Mouse (Mus musculus) neural tube, embryonic 12.5 days (tissue): ENCODE results near the gene Itga7. TPM values are rescaled to one million over a fixed set of nuclear protein-coding genes. Genes with fewer than 3 reads are reported as not detected.
"Not testable (repeated sequence)": the region's sequence is repeated elsewhere in the genome, so short reads cannot be mapped to it uniquely, and the experiment has no call there.

ENCODE experiments used
- ATAC-seq: fragments of 200-750 bp; cut with Nextera tagmentation; 2 replicates; pipeline ENCODE4 v1.8.0; 2017; ENCODE audit warnings: low read depth, mild to moderate bottlenecking, moderate TSS enrichment, moderate library complexity; ENCODE audit not compliant: low FRiP score
- H3K27ac ChIP-seq: fragments of 300-500 bp; sonication (generic); 2 replicates; pipeline ENCODE4 v1.5.1; 2016
- H3K27me3 ChIP-seq: fragments of 300-500 bp; sonication (generic); replicated peaks from 2 replicates; pipeline ENCODE4 v1.6.1; 2016; ENCODE audit warnings: mild to moderate bottlenecking
- H3K36me3 ChIP-seq: fragments of 300-500 bp; sonication (generic); 2 replicates; pipeline ENCODE4 v1.6.1; 2016; ENCODE audit warnings: mild to moderate bottlenecking
- H3K4me1 ChIP-seq: fragments of 300-500 bp; sonication (generic); 2 replicates; pipeline ENCODE4 v1.6.1; 2016
- H3K4me2 ChIP-seq: fragments of 300-500 bp; sonication (generic); replicated peaks from 2 replicates; pipeline ENCODE4 v1.6.1; 2016; ENCODE audit warnings: mild to moderate bottlenecking
- H3K4me3 ChIP-seq: fragments of 300-500 bp; sonication (generic); 2 replicates; pipeline ENCODE4 v1.5.1; 2016
- H3K9ac ChIP-seq: fragments of 300-500 bp; sonication (generic); 2 replicates; pipeline ENCODE4 v1.6.1; 2016; ENCODE audit warnings: mild to moderate bottlenecking
- H3K9me3 ChIP-seq: fragments of 300-500 bp; sonication (generic); 2 replicates; pipeline ENCODE4 v1.6.1; 2016; ENCODE audit warnings: mild to moderate bottlenecking
- WGBS: fragments of 180-500 bp; shearing (Covaris S2); methylation state at CpG from one replicate; pipeline ENCODE4 v1.1.7; 2016; 5-methylcytosine and 5-hydroxymethylcytosine counted together
- polyA plus RNA-seq: library from polyadenylated mRNA; unstranded; fragments of >200 nt; fragmentation: Nextera tagmentation; extraction: Ambion mirVana; gene quantifications from 2 replicates; pipeline ENCODE4 v1.2.1, GENCODE M21; 2016

The Itga7 gene
- polyA plus RNA-seq, 1 experiment from 2014 or later: 8.3 TPM

- no peaks in the 10 kb centered on the region for H3K9me3 ChIP-seq
- no peaks in the 10 kb centered on the region for H3K4me1 ChIP-seq
- no peak for ATAC-seq
- no peak overlapping the region for H3K27ac ChIP-seq
- H3K4me3 ChIP-seq: no peak overlapping the region
- H3K36me3 ChIP-seq: no peaks in the 10 kb centered on the region
- no peak overlapping the region for H3K9ac ChIP-seq
- H3K4me2 ChIP-seq: no peak overlapping the region
- 53% methylated on average over 3 of the region's 3 CpGs for WGBS
- H3K27me3 ChIP-seq: no peaks in the 10 kb centered on the region
Measured at GRCm38 (mm10) chr10:128976395-128976794, 42.8 kb downstream of the Itga7 start.

GRCm38 (mm10) chr10:128977522-128978114 lies 44.0 kb downstream of the Itga7 start:
- H3K9ac ChIP-seq: no peak overlapping the region
- H3K4me2 ChIP-seq: no peak overlapping the region

GRCm38 (mm10) chr10:128980644-128981365 lies 47.2 kb downstream of the Itga7 start:
- H3K4me1 ChIP-seq: no peaks in the 10 kb centered on the region
- WGBS: 84% methylated on average over 3 of the region's 3 CpGs
- H3K4me3 ChIP-seq: no peak overlapping the region
- H3K9ac ChIP-seq: no peak overlapping the region
- no peak overlapping the region for H3K4me2 ChIP-seq
- no peaks in the 10 kb centered on the region for H3K27me3 ChIP-seq
- no peak for ATAC-seq
- H3K36me3 ChIP-seq: no peaks in the 10 kb centered on the region
- no peak overlapping the region for H3K27ac ChIP-seq
- no peaks in the 10 kb centered on the region for H3K9me3 ChIP-seq

More at GRCm38 (mm10) chr10:128977522-128978114, 44.0 kb downstream of the Itga7 start:
- ATAC-seq: peak; percentile 76
- Histone ChIP-seq H3K9me3 (no peaks in the 10 kb centered on the region), H3K27me3 (no peaks in the 10 kb centered on the region), H3K4me3 (no peak overlapping the region), H3K4me1 (no peaks in the 10 kb centered on the region), H3K27ac (no peak overlapping the region), H3K36me3 (no peaks in the 10 kb centered on the region)
- WGBS: 23% methylated on average over 9 of the region's 9 CpGs

- H3K9ac ChIP-seq, H3K27me3 ChIP-seq, ATAC-seq, H3K9me3 ChIP-seq, H3K27ac ChIP-seq, H3K36me3 ChIP-seq, H3K4me3 ChIP-seq, H3K4me2 ChIP-seq, H3K4me1 ChIP-seq: not testable (repeated sequence)
- WGBS: 86% methylated on average over 1 of the region's 1 CpGs
Measured at GRCm38 (mm10) chr10:128989131-128989530, 55.5 kb downstream of the Itga7 start, which contains the start of gene Olfr9. Olfr9 (plus strand) TSS chr10:128989431.

GRCm38 (mm10) chr10:128990129-128990850 lies 56.7 kb downstream of the Itga7 start:
- not testable (repeated sequence) for H3K9me3 ChIP-seq, ATAC-seq, H3K4me3 ChIP-seq, H3K9ac ChIP-seq, H3K27ac ChIP-seq, H3K27me3 ChIP-seq, H3K36me3 ChIP-seq, H3K4me1 ChIP-seq, H3K4me2 ChIP-seq
- WGBS: 63% methylated on average over 7 of the region's 10 CpGs

- ATAC-seq: no peak
- no peaks in the 10 kb centered on the region for H3K4me1 ChIP-seq
Measured at GRCm38 (mm10) chr10:128990994-128991393, 57.4 kb downstream of the Itga7 start.

GRCm38 (mm10) chr10:128995796-128996195 lies 62.2 kb downstream of the Itga7 start:
- WGBS: 97% methylated on average over 1 of the region's 1 CpGs
- H3K4me2 ChIP-seq: no peak overlapping the region
- no peak overlapping the region for H3K4me3 ChIP-seq
- no peaks in the 10 kb centered on the region for H3K27me3 ChIP-seq
- no peaks in the 10 kb centered on the region for H3K4me1 ChIP-seq
- no peak overlapping the region for H3K9ac ChIP-seq
- no peak overlapping the region for H3K27ac ChIP-seq
- H3K9me3 ChIP-seq: no peaks in the 10 kb centered on the region
- no peak for ATAC-seq
- H3K36me3 ChIP-seq: no peaks in the 10 kb centered on the region

More at GRCm38 (mm10) chr10:128990994-128991393, 57.4 kb downstream of the Itga7 start:
- H3K27ac ChIP-seq: no peak overlapping the region
- no peak overlapping the region for H3K9ac ChIP-seq
- H3K4me3 ChIP-seq: no peak overlapping the region
- no peaks in the 10 kb centered on the region for H3K27me3 ChIP-seq
- no peaks in the 10 kb centered on the region for H3K9me3 ChIP-seq
- H3K36me3 ChIP-seq: no peaks in the 10 kb centered on the region
- H3K4me2 ChIP-seq: no peak overlapping the region

- no peaks in the 10 kb centered on the region for H3K4me1 ChIP-seq
- no peak overlapping the region for H3K4me2 ChIP-seq
- H3K9me3 ChIP-seq: no peaks in the 10 kb centered on the region
- no peak overlapping the region for H3K27ac ChIP-seq
- no peak overlapping the region for H3K4me3 ChIP-seq
- no peaks in the 10 kb centered on the region for H3K36me3 ChIP-seq
- no peak overlapping the region for H3K9ac ChIP-seq
- H3K27me3 ChIP-seq: no peaks in the 10 kb centered on the region
- ATAC-seq: no peak
- 83% methylated on average over 4 of the region's 4 CpGs for WGBS
Measured at GRCm38 (mm10) chr10:128996523-128997040, 63.0 kb downstream of the Itga7 start.

GRCm38 (mm10) chr10:129004032-129004920 lies 70.7 kb downstream of the Itga7 start:
- H3K4me2 ChIP-seq: no peak overlapping the region
- no peaks in the 10 kb centered on the region for H3K36me3 ChIP-seq
- H3K4me1 ChIP-seq: no peaks in the 10 kb centered on the region
- H3K9me3 ChIP-seq: 0 out of 2 replicates have a peak, but pooled peaks cover 5% of the 10 kb centered on the region
- H3K4me3 ChIP-seq: no peak overlapping the region
- no peaks in the 10 kb centered on the region for H3K27me3 ChIP-seq
- H3K27ac ChIP-seq: no peak overlapping the region
- 87% methylated on average over 14 of the region's 14 CpGs for WGBS
- H3K9ac ChIP-seq: no peak overlapping the region
- ATAC-seq: no peak
